Mouse (Mus musculus): ENCODE results near the gene Bbs10. TPM values are rescaled to one million over a fixed set of nuclear protein-coding genes. Genes with fewer than 3 reads are reported as not detected.

The Bbs10 gene
- polyA plus RNA-seq, 1 experiment = 6.8 TPM

DNA sequence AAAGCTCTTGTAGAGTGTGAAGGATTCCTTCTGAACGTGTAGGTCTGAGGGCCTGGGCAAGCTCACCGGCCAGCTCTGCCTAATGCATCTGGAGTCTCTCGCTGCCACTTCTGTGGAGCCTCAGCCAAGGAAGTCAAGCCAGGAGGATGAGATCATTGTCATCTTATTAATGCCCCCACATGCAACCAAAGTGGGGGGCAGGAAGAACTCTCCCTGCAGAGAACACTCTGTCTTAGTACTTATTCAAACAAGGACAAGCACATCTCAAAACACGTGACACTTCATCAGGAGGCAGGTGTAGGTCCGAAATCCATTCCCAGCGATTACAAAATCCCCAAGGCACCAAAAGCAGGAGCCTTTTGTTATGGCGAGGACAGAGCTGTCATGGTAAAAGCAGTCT, 43.3 kb downstream of the Bbs10 start:
- TF ChIP-seq POLR2A (IDR thresholded peaks at IDR 0.05; ENCODE audit: control insufficient read depth, low read depth, low read length) (no peak), CTCF (IDR thresholded peaks at IDR 0.05; ENCODE audit: control insufficient read depth, insufficient read depth, insufficient replicate concordance, low read depth, low read length) (no peak)
- Histone ChIP-seq H3K27ac (ENCODE audit: control insufficient read depth, insufficient read depth, low read depth, low read length) (no peak overlapping the region), H3K36me3 (ENCODE audit: control insufficient read depth, insufficient read depth, low read length) (no peaks in the 10 kb centered on the region), H3K4me1 (ENCODE audit: control insufficient read depth, insufficient read depth, low read length) (no peaks in the 10 kb centered on the region), H3K4me3 (ENCODE audit: control insufficient read depth, low read depth, low read length) (no peak overlapping the region), H3K27me3 (ENCODE audit: control insufficient read depth, insufficient read depth, low read length) (no peaks in the 10 kb centered on the region)

GRCm38 (mm10) chr10:111343555-111343954, 45.1 kb downstream of the Bbs10 start:
- no peak overlapping the region for H3K4me3 ChIP-seq (ENCODE audit: control insufficient read depth, low read depth, low read length)
- no peak for TF ChIP-seq CTCF (IDR thresholded peaks at IDR 0.05; ENCODE audit: control insufficient read depth, insufficient read depth, insufficient replicate concordance, low read depth, low read length)
- TF ChIP-seq POLR2A (IDR thresholded peaks at IDR 0.05; ENCODE audit: control insufficient read depth, low read depth, low read length) = no peak
- no peaks in the 10 kb centered on the region for H3K27me3 ChIP-seq (ENCODE audit: control insufficient read depth, insufficient read depth, low read length)
- H3K4me1 ChIP-seq (ENCODE audit: control insufficient read depth, insufficient read depth, low read length) = no peaks in the 10 kb centered on the region
- H3K27ac ChIP-seq (ENCODE audit: control insufficient read depth, insufficient read depth, low read depth, low read length) = no peak overlapping the region
- H3K36me3 ChIP-seq (ENCODE audit: control insufficient read depth, insufficient read depth, low read length) = no peaks in the 10 kb centered on the region

DNA sequence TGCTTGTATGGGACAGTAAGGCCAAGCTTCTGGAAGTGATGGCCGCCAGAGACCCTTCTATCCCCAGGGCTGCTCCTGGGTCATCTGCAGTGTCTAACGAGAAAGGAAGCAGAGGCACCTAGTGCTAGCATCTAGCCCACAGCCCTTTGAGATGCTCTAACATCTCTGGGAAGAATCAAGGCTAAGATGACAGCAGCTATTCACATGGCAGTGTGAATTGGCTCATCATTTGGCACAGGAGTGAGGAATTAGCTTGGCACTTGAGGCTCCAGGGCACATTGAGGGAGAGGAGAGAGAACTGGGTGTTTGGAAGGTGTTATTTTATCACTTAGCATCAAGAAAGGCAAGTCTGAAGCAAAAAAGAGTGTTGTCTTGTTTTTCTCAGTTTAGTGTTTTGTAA, 49.8 kb downstream of the Bbs10 start:
- Histone ChIP-seq H3K27me3 (ENCODE audit: control insufficient read depth, insufficient read depth, low read length) (no peaks in the 10 kb centered on the region), H3K36me3 (ENCODE audit: control insufficient read depth, insufficient read depth, low read length) (no peaks in the 10 kb centered on the region), H3K4me1 (ENCODE audit: control insufficient read depth, insufficient read depth, low read length) (no peaks in the 10 kb centered on the region), H3K4me3 (ENCODE audit: control insufficient read depth, low read depth, low read length) (no peak overlapping the region), H3K27ac (ENCODE audit: control insufficient read depth, insufficient read depth, low read depth, low read length) (no peak overlapping the region)
- TF ChIP-seq POLR2A (IDR thresholded peaks at IDR 0.05; ENCODE audit: control insufficient read depth, low read depth, low read length) = no peak
- no peak for TF ChIP-seq CTCF (IDR thresholded peaks at IDR 0.05; ENCODE audit: control insufficient read depth, insufficient read depth, insufficient replicate concordance, low read depth, low read length)

Other genes starting within 250 kb of the Bbs10 start
- 4.7 and 4.8 TPM in 2 replicates for gene Osbpl8, start 133.9 kb upstream of the Bbs10 start, polyA plus RNA-seq (2012; rRNA removed)
- 16.4 and 23.5 TPM in 2 replicates for gene Nap1l1, start 174.5 kb downstream of the Bbs10 start, polyA plus RNA-seq (2012; rRNA removed)
- gene Phlda1, start 207.6 kb downstream of the Bbs10 start, polyA plus RNA-seq (2012; rRNA removed) = 0.28 and 1.2 TPM in 2 replicates